Mouse (Mus musculus) limb, embryonic 15.5 days (tissue): ENCODE data around the gene Gm20388. TPM values are rescaled to one million over a fixed set of nuclear protein-coding genes. Genes with fewer than 3 reads are reported as not detected.

Experiments
- ATAC-seq: fragments of 200-750 bp; cut with Nextera tagmentation; 2 replicates; pipeline ENCODE4 v1.8.0; 2017; ENCODE audit warnings: low read depth, moderate TSS enrichment; ENCODE audit not compliant: insufficient number of reproducible peaks, low FRiP score, low TSS enrichment
- H3K27ac ChIP-seq: fragments of 300-500 bp; sonication (generic); 2 replicates; pipeline ENCODE4 v1.5.1; 2015; ENCODE audit warnings: moderate library complexity, mild to moderate bottlenecking, inconsistent platforms
- H3K27me3 ChIP-seq: fragments of 300-500 bp; sonication (generic); 2 replicates; pipeline ENCODE4 v1.6.1; 2015; ENCODE audit warnings: inconsistent platforms
- H3K36me3 ChIP-seq: fragments of 300-500 bp; sonication (generic); 2 replicates; pipeline ENCODE4 v1.6.1; 2015; ENCODE audit warnings: inconsistent platforms
- H3K4me1 ChIP-seq: fragments of 300-500 bp; sonication (generic); 2 replicates; pipeline ENCODE4 v1.6.1; 2015; ENCODE audit warnings: inconsistent platforms
- H3K4me2 ChIP-seq: fragments of 300-500 bp; sonication (generic); 2 replicates; pipeline ENCODE4 v1.6.1; 2015; ENCODE audit warnings: mild to moderate bottlenecking, inconsistent platforms
- H3K4me3 ChIP-seq: fragments of 300-500 bp; sonication (generic); 2 replicates; pipeline ENCODE4 v1.5.1; 2015; ENCODE audit warnings: mild to moderate bottlenecking, inconsistent platforms
- H3K9ac ChIP-seq: fragments of 300-500 bp; sonication (generic); 2 replicates; pipeline ENCODE4 v1.6.1; 2015; ENCODE audit warnings: inconsistent platforms
- H3K9me3 ChIP-seq: fragments of 300-500 bp; sonication (generic); 2 replicates; pipeline ENCODE4 v1.6.1; 2016; ENCODE audit warnings: inconsistent platforms
- WGBS: fragments of 180-500 bp; shearing (Covaris S2); methylation state at CpG from one replicate; pipeline ENCODE4 v1.1.7; 2015; 5-methylcytosine and 5-hydroxymethylcytosine counted together
- polyA plus RNA-seq: library from polyadenylated mRNA; unstranded; fragments of >200 nt; fragmentation: Nextera tagmentation; extraction: Ambion mirVana; gene quantifications from 2 replicates; pipeline ENCODE4 v1.2.1, GENCODE M21; 2015

Gm20388 gene
- polyA plus RNA-seq, 1 experiment from 2014 or later = 4.9 TPM

GRCm38 (mm10) chr8:120537818-120538396 is 627.3 kb downstream of the Gm20388 start:
- no peaks in the 10 kb centered on the region for H3K36me3 ChIP-seq
- under 1% methylated on average over 44 of the region's 46 CpGs for WGBS

GRCm38 (mm10) chr8:120538397-120539240 is 628.0 kb downstream of the Gm20388 start:
- 7% methylated on average over 37 of the region's 37 CpGs for WGBS
- Histone ChIP-seq H3K27ac (peak overlapping the region; percentile 77), H3K4me1 (peaks cover 87% of the 10 kb centered on the region), H3K9ac (peak overlapping the region; percentile 31; the same call in 1 of the 2 replicates), H3K4me2 (peak overlapping the region; percentile 93), H3K27me3 (peaks cover 7% of the 10 kb centered on the region), H3K9me3 (no peaks in the 10 kb centered on the region), H3K36me3 (no peaks in the 10 kb centered on the region), H3K4me3 (peak overlapping the region; percentile 60)
- 0 out of 2 replicates have a peak, but pooled peaks have one; percentile 35 for ATAC-seq

More at GRCm38 (mm10) chr8:120537818-120538396, 627.3 kb downstream of the Gm20388 start:
- Histone ChIP-seq H3K9me3 (no peaks in the 10 kb centered on the region), H3K27me3 (peaks cover 9% of the 10 kb centered on the region), H3K27ac (peak overlapping the region; percentile 77), H3K9ac (peak overlapping the region; percentile 31), H3K4me2 (peak overlapping the region; percentile 93), H3K4me1 (peaks cover 87% of the 10 kb centered on the region), H3K4me3 (peak overlapping the region; percentile 60)
- no peak for ATAC-seq

GRCm38 (mm10) chr8:120539381-120539774 is 628.7 kb downstream of the Gm20388 start:
- no peaks in the 10 kb centered on the region for H3K9me3 ChIP-seq
- peak overlapping the region; percentile 77 for H3K27ac ChIP-seq
- H3K9ac ChIP-seq = no peak overlapping the region
- ATAC-seq = no peak
- H3K4me2 ChIP-seq = peak overlapping the region; percentile 93
- WGBS = 37% methylated on average over 6 of the region's 6 CpGs
- H3K4me1 ChIP-seq = peaks cover 82% of the 10 kb centered on the region
- H3K36me3 ChIP-seq = no peaks in the 10 kb centered on the region
- peak overlapping the region; percentile 60; the same call in 1 of the 2 replicates for H3K4me3 ChIP-seq
- H3K27me3 ChIP-seq = peaks cover 5% of the 10 kb centered on the region; the same call in 1 of the 2 replicates

DNA sequence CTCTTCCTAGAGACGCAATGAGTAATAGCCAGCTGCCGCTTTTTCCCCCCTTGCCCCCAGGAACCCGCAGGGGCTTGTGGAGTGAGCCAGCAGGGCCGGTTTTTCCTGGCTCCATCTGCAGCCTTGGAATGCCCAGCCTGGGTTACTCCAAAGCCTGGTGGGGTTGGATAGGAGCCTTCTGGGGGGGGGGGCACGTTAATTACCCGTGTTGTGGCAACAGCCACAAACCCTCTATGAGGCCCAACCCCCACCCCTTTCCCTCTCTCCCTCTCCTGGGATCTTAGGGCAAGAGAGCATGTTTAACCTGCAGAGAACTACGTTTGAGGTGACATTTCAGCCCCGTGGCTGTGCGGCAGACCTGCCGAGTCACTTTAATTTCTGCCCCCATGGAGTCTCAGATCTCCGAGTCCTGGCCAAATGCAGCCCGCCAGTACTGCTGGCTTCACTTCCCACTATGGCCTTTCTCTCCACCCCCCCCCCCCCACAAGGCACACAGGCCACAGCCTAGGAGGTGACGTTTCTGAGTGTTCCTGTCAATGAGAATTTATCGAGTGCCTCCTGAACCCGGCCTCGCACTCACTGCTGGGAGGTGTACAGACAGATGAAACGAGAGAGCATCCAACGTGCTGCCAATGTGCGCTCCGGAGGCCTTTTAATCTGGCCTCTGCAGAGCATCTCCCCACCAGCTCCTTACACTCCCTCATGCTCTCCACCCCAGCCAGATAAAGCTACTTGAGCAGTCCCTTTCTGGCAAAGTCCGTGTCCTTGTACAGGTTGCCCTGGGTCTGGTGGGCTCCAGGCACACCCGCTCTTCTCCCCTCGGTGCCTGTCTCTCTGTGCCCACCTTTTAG is 629.4 kb downstream of the Gm20388 start:
- 30% methylated on average over 23 of the region's 23 CpGs for WGBS
- Histone ChIP-seq H3K4me2 (peak overlapping the region; percentile 93), H3K27ac (peak overlapping the region; percentile 77), H3K4me1 (peaks cover 76% of the 10 kb centered on the region), H3K9me3 (no peaks in the 10 kb centered on the region), H3K36me3 (no peaks in the 10 kb centered on the region), H3K4me3 (no peak overlapping the region), H3K27me3 (peaks cover 1% of the 10 kb centered on the region; the same call in 1 of the 2 replicates), H3K9ac (no peak overlapping the region)
- no peak for ATAC-seq

DNA sequence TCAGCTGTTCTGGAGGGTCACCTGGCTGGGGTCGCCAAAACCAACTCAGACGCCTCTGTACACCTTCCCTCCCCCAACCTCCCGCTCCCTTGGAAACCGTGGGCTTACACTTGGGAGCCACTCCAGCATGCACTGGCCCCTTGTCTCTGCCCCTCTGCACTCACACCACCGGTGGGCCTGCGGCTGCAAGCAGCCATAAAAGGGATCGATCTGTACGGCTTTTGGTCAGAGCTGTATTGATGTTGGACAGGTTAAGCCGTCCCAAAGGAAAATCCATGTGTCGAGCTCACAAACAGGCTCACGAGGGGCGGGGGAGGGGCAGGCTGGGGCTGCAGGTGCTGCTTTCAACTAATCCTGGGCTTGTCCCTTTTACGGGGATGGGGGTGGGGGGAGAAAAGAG is 632.4 kb downstream of the Gm20388 start:
- no peak for ATAC-seq
- H3K27me3 ChIP-seq = no peaks in the 10 kb centered on the region
- 17% methylated on average over 13 of the region's 13 CpGs for WGBS
- H3K9me3 ChIP-seq = no peaks in the 10 kb centered on the region
- no peak overlapping the region for H3K27ac ChIP-seq
- H3K4me2 ChIP-seq = no peak overlapping the region
- H3K4me3 ChIP-seq = no peak overlapping the region
- H3K36me3 ChIP-seq = no peaks in the 10 kb centered on the region
- peaks cover 71% of the 10 kb centered on the region for H3K4me1 ChIP-seq
- H3K9ac ChIP-seq = no peak overlapping the region

DNA sequence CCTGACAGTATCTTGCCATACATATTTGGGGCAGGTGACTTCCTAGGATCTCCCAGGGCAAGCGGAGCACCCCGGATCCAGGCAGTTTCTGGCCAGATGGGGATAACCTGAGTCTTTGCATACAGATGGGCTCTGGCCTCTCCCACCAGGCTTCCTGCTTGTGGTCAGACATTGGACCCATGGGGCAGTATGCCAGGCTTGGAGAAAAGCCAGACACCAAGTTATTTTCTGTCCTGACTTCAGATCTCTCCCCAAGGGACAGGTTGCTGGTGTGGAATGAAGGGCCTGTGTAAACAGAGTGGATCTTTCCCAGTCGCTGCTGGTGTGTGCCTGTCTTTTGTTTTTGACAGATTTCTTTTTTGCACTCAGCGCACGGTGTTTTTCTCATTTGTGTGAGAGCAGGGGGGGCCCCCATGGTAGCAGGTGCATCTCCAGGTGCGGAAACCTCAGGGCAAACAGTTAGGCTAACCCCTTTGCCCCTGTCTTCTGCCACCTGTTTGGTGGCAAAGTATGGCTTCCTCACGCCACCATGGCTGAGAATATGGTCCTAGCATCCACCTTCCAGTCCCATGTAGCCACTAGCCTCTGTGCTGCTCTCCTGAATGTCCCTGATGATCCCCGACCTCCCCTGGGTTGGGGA is 632.9 kb downstream of the Gm20388 start:
- H3K27ac ChIP-seq = no peak overlapping the region; the same call in 1 of the 2 replicates
- no peak for ATAC-seq
- peaks cover 71% of the 10 kb centered on the region for H3K4me1 ChIP-seq

DNA sequence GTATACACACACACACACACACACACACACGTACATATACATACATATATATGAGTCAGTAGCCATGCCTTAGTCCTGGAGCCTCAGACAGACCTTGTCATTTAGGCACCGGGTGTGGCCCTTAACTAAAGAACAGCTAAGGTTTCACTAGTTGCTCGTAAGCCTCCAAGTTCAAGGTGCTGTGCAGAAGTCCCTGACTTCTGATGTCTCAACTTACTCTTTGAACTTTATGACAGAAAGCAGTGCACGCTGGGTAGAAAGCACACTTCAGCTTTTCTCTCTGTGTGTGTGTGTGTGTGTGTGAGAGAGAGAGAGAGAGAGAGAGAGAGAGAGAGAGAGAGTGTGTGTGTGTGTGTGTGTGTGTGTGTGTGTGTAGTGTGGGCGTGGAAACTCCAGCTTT is 633.5 kb downstream of the Gm20388 start:
- no peak for ATAC-seq
- Histone ChIP-seq H3K4me2 (no peak overlapping the region), H3K4me3 (no peak overlapping the region), H3K36me3 (no peaks in the 10 kb centered on the region), H3K9ac (no peak overlapping the region), H3K27me3 (no peaks in the 10 kb centered on the region), H3K4me1 (peaks cover 71% of the 10 kb centered on the region), H3K9me3 (no peaks in the 10 kb centered on the region), H3K27ac (no peak overlapping the region)
- WGBS = 55% methylated on average over 5 of the region's 5 CpGs

More for the DNA sequence above, 632.9 kb downstream of the Gm20388 start:
- H3K4me2 ChIP-seq = no peak overlapping the region
- H3K9ac ChIP-seq = no peak overlapping the region
- no peaks in the 10 kb centered on the region for H3K27me3 ChIP-seq
- H3K36me3 ChIP-seq = no peaks in the 10 kb centered on the region
- H3K4me3 ChIP-seq = no peak overlapping the region
- 57% methylated on average over 8 of the region's 8 CpGs for WGBS
- H3K9me3 ChIP-seq = no peaks in the 10 kb centered on the region

DNA sequence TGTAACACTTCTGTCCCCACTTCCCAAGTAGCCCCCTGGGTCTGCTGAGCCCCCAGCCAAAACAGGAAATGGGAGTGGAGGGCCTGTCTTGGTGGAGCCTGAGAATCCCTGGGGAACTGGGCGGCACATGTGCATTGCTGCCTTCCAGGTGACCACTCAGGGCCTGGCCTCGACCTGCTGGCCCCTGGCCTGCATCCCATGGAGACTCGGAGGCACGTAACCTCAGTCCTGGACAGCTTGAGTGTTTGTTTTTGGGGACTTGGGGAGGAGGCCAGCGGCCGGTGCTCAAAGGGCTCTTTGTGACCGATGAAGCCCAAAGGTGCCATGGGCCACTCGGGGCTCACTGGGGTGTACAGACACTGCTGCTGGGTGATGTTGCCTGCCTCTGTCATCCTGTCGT is 636.9 kb downstream of the Gm20388 start:
- no peak overlapping the region for H3K9ac ChIP-seq
- H3K4me1 ChIP-seq = peaks cover 76% of the 10 kb centered on the region
- H3K4me2 ChIP-seq = no peak overlapping the region
- no peaks in the 10 kb centered on the region for H3K27me3 ChIP-seq
- ATAC-seq = no peak
- no peak overlapping the region for H3K4me3 ChIP-seq
- no peaks in the 10 kb centered on the region for H3K9me3 ChIP-seq
- no peaks in the 10 kb centered on the region for H3K36me3 ChIP-seq
- no peak overlapping the region for H3K27ac ChIP-seq
- 66% methylated on average over 9 of the region's 9 CpGs for WGBS

GRCm38 (mm10) chr8:120548313-120548761 is 637.7 kb downstream of the Gm20388 start:
- no peak overlapping the region for H3K27ac ChIP-seq
- H3K9ac ChIP-seq = no peak overlapping the region
- WGBS = 57% methylated on average over 16 of the region's 16 CpGs

GRCm38 (mm10) chr8:120549321-120549921 is 638.8 kb downstream of the Gm20388 start:
- WGBS = 13% methylated on average over 25 of the region's 25 CpGs
- H3K9me3 ChIP-seq = no peaks in the 10 kb centered on the region
- peak overlapping the region; percentile 33 for H3K4me2 ChIP-seq
- no peaks in the 10 kb centered on the region for H3K27me3 ChIP-seq
- H3K4me3 ChIP-seq = no peak overlapping the region
- peak; percentile 9; the same call in 1 of the 2 replicates for ATAC-seq
- H3K4me1 ChIP-seq = peaks cover 63% of the 10 kb centered on the region
- peaks cover under 1% of the 10 kb centered on the region; the same call in 1 of the 2 replicates for H3K36me3 ChIP-seq
- H3K9ac ChIP-seq = no peak overlapping the region
- no peak overlapping the region for H3K27ac ChIP-seq

More at GRCm38 (mm10) chr8:120548313-120548761, 637.7 kb downstream of the Gm20388 start:
- Histone ChIP-seq H3K4me1 (peaks cover 68% of the 10 kb centered on the region), H3K4me3 (no peak overlapping the region), H3K9me3 (no peaks in the 10 kb centered on the region), H3K27me3 (no peaks in the 10 kb centered on the region), H3K4me2 (no peak overlapping the region), H3K36me3 (no peaks in the 10 kb centered on the region)
- ATAC-seq = no peak

- H3K27ac ChIP-seq = no peak overlapping the region
- no peak overlapping the region for H3K4me3 ChIP-seq
- peak overlapping the region; percentile 33 for H3K4me2 ChIP-seq
- no peaks in the 10 kb centered on the region for H3K9me3 ChIP-seq
- 24% methylated on average over 11 of the region's 11 CpGs for WGBS
- ATAC-seq = no peak
- peaks cover 4% of the 10 kb centered on the region for H3K36me3 ChIP-seq
- no peak overlapping the region for H3K9ac ChIP-seq
- H3K4me1 ChIP-seq = peaks cover 63% of the 10 kb centered on the region
- no peaks in the 10 kb centered on the region for H3K27me3 ChIP-seq
These were observed 639.3 kb downstream of the Gm20388 start for GRCm38 (mm10) chr8:120549922-120550321.
